Mouse (Mus musculus) mature B cell (primary cell): ENCODE results near the gene Sh3bp5.

ENCODE experiments used
- in situ Hi-C: fragments of 300-500 bp; cut with MboI; formaldehyde crosslinking; loops from 2 replicates; pipeline ENCODE4 v1.14.3; 2019

Gene Sh3bp5

GRCm38 (mm10) chr14:31345367-31345766, 90.5 kb downstream of the Sh3bp5 start:
- in situ Hi-C loops, result no loop called here

GRCm38 (mm10) chr14:31343241-31343640, 92.6 kb downstream of the Sh3bp5 start:
- in situ Hi-C loops, result no loop called here

GRCm38 (mm10) chr14:31337947-31338346, 97.9 kb downstream of the Sh3bp5 start:
- in situ Hi-C loops, result no loop called here

GRCm38 (mm10) chr14:31337406-31337805, 98.5 kb downstream of the Sh3bp5 start:
- in situ Hi-C loops, result no loop called here

- in situ Hi-C loops, result no loop called here
Observed at GRCm38 (mm10) chr14:31336369-31337155, 99.3 kb downstream of the Sh3bp5 start, which contains the start of gene Capn7. Capn7 (plus strand) TSS chr14:31336638.

- in situ Hi-C loops, result no loop called here
Observed at GRCm38 (mm10) chr14:31335765-31336164, 100.1 kb downstream of the Sh3bp5 start.

- in situ Hi-C loops, result no loop called here
Observed at GRCm38 (mm10) chr14:31330957-31331356, 104.9 kb downstream of the Sh3bp5 start.

- in situ Hi-C loops, result loop anchor here (10.0 kb wide), 1 partner anchor 55 kb away; no protein-coding TSS in a partner anchor
Observed at GRCm38 (mm10) chr14:31329741-31330140, 106.1 kb downstream of the Sh3bp5 start.

- in situ Hi-C loops, result loop anchor here (10.0 kb wide), 1 partner anchor 53 kb away; no protein-coding TSS in a partner anchor
Observed at GRCm38 (mm10) chr14:31327681-31328080, 108.2 kb downstream of the Sh3bp5 start.

- in situ Hi-C loops, result loop anchor here (10.0 kb wide), 1 partner anchor 52 kb away; no protein-coding TSS in a partner anchor
Observed at GRCm38 (mm10) chr14:31327196-31327595, 108.7 kb downstream of the Sh3bp5 start.

- in situ Hi-C loops, result loop anchor here (10.0 kb wide), 1 partner anchor 52 kb away; no protein-coding TSS in a partner anchor
Observed at GRCm38 (mm10) chr14:31326770-31327169, 109.1 kb downstream of the Sh3bp5 start.

- in situ Hi-C loops, result loop anchor here (10.0 kb wide), 1 partner anchor 51 kb away; no protein-coding TSS in a partner anchor
Observed at GRCm38 (mm10) chr14:31325551-31325950, 110.3 kb downstream of the Sh3bp5 start.

GRCm38 (mm10) chr14:31324851-31325250, 111.0 kb downstream of the Sh3bp5 start:
- in situ Hi-C loops, result loop anchor here (10.0 kb wide), 1 partner anchor 50 kb away; no protein-coding TSS in a partner anchor

GRCm38 (mm10) chr14:31323849-31324792, 111.8 kb downstream of the Sh3bp5 start, which contains the start of gene Dnah1:
Dnah1 (minus strand) TSS chr14:31323896.
- in situ Hi-C loops, result loop anchor here (10.0 kb wide), 1 partner anchor 49 kb away; no protein-coding TSS in a partner anchor

GRCm38 (mm10) chr14:31323189-31323588, 112.7 kb downstream of the Sh3bp5 start:
- in situ Hi-C loops, result loop anchor here (10.0 kb wide), 1 partner anchor 48 kb away; no protein-coding TSS in a partner anchor

- in situ Hi-C loops, result loop anchor here (10.0 kb wide), 1 partner anchor 47 kb away; no protein-coding TSS in a partner anchor
Observed at GRCm38 (mm10) chr14:31322191-31322590, 113.7 kb downstream of the Sh3bp5 start.

GRCm38 (mm10) chr14:31321181-31321580, 114.7 kb downstream of the Sh3bp5 start:
- in situ Hi-C loops, result loop anchor here (10.0 kb wide), 1 partner anchor 46 kb away; no protein-coding TSS in a partner anchor

GRCm38 (mm10) chr14:31319546-31319945, 116.3 kb downstream of the Sh3bp5 start:
- in situ Hi-C loops, result no loop called here

GRCm38 (mm10) chr14:31317754-31318153, 118.1 kb downstream of the Sh3bp5 start:
- in situ Hi-C loops, result no loop called here

- in situ Hi-C loops, result no loop called here
Observed at GRCm38 (mm10) chr14:31316613-31317012, 119.3 kb downstream of the Sh3bp5 start.

- in situ Hi-C loops, result no loop called here
Observed at GRCm38 (mm10) chr14:31313192-31313591, 122.7 kb downstream of the Sh3bp5 start.
